Mouse (Mus musculus): Measurements from ENCODE around the gene Ttc24.

DNA sequence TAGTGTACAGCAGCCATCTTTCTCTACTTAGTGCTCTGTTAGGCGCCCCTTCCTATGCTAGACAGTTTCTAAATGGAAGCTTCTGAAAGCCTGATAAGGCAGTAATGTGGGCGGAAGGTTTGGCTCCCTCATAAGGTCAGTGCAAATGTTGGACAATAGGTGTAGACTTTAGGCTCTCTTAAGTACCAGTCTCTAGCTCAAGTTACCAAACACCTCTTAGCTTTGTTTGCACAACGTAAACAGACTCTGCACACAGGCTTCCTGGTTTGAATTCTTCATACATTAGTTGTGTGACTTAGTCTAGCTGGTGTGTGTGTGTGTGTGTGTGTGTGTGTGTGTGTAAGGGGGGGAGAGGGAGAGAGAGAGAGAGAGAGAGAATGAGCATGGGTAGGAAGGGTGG, 28.6 kb downstream of the Ttc24 start:
- TF ChIP-seq CTCF (conservative IDR thresholded peaks at IDR 0.05; ENCODE audit: insufficient read depth, insufficient read length, low read depth, low read length) (no peak), POLR2A (IDR thresholded peaks at IDR 0.05; ENCODE audit: low read depth, low read length) (no peak)
